Mouse (Mus musculus): ENCODE measurements at regions not wholly inside any gene's neighbourhood (a gene's known extent, or its start where the extent isn't known, plus 50 kb on each side); places are given as distances from the start of the nearest gene placed in this dataset.

DNA sequence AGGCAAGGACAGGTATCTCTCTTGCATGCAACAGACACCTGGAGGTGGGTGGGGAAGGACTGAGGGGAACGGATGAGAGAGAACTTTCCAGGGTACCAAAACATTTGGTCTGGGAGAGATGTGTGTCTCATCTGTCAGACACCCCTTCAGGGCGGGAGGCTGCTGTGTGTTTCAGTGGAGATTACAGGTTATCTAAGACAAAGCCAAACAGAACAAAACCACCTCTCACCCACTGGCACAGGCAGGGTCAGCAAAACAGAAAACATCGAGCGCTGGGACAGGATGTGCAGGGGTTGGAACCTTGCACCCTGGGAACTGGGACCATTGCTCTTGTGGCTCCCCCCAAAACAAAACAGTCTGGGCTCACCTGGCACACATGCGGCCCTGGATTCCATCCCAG lies 63.6 kb upstream of the Cldn5 start:
- no peak for TF ChIP-seq CTCF (IDR thresholded peaks at IDR 0.05; ENCODE audit: low read depth)
- TF ChIP-seq EP300 (IDR thresholded peaks at IDR 0.05; ENCODE audit: low read depth): no peak
